Mouse (Mus musculus) neural tube, embryonic 15.5 days (tissue): Measurements from ENCODE around the gene Armc6. TPM values are rescaled to one million over a fixed set of nuclear protein-coding genes. Genes with fewer than 3 reads are reported as not detected.

Source experiments
- polyA plus RNA-seq: library from polyadenylated mRNA; unstranded; fragments of >200 nt; fragmentation: Nextera tagmentation; extraction: Ambion mirVana; gene quantifications from 2 replicates; pipeline ENCODE4 v1.2.1, GENCODE M21; 2015

Gene Armc6
- polyA plus RNA-seq, 1 experiment from 2014 or later: 112 TPM

Other genes with a start within 250 kb of the Armc6 start
- gene Gatad2a, start 238.1 kb downstream of the Armc6 start, polyA plus RNA-seq: 24.8 and 24.9 TPM in 2 replicates
- 63.3 and 65.6 TPM in 2 replicates for gene Mau2, start 191.7 kb downstream of the Armc6 start, polyA plus RNA-seq
- 57.2 and 57.5 TPM in 2 replicates for gene Sugp1, start 191.7 kb downstream of the Armc6 start, polyA plus RNA-seq
- gene Tm6sf2, start 161.5 kb downstream of the Armc6 start, polyA plus RNA-seq: 1.4 and 2.0 TPM in 2 replicates
- gene Hapln4, start 151.0 kb downstream of the Armc6 start, polyA plus RNA-seq: 1.5 and 1.6 TPM in 2 replicates
- gene Ncan, start 113.6 kb downstream of the Armc6 start, polyA plus RNA-seq: 160 and 169 TPM in 2 replicates
- gene Nr2c2ap, start 103.1 kb downstream of the Armc6 start, polyA plus RNA-seq: 47.2 and 49.0 TPM in 2 replicates
- gene Rfxank, start 95.3 kb downstream of the Armc6 start, polyA plus RNA-seq: 12.3 and 14.6 TPM in 2 replicates
- 60.8 and 62.6 TPM in 2 replicates for gene Borcs8, start 95.0 kb downstream of the Armc6 start, polyA plus RNA-seq
- gene Mef2b, start 94.8 kb downstream of the Armc6 start, polyA plus RNA-seq: 1.4 and 1.5 TPM in 2 replicates
- gene Tmem161a, start 62.1 kb downstream of the Armc6 start, polyA plus RNA-seq: 51.1 and 54.0 TPM in 2 replicates
- gene Slc25a42, start 22.2 kb downstream of the Armc6 start, polyA plus RNA-seq: 9.3 and 10.9 TPM in 2 replicates
- 77.3 and 80.5 TPM in 2 replicates for gene Sugp2, start 240 bp downstream of the Armc6 start, polyA plus RNA-seq
- gene Homer3, start 48.4 kb upstream of the Armc6 start, polyA plus RNA-seq: 22.7 and 30.1 TPM in 2 replicates
- gene Ddx49, start 68.0 kb upstream of the Armc6 start, polyA plus RNA-seq: 42.2 and 46.7 TPM in 2 replicates
- 299 and 314 TPM in 2 replicates for gene Cope, start 68.1 kb upstream of the Armc6 start, polyA plus RNA-seq
- gene Cers1, start 81.3 kb upstream of the Armc6 start, polyA plus RNA-seq: 35.5 and 42.4 TPM in 2 replicates
- 7.9 and 9.8 TPM in 2 replicates for gene Gdf1, start 95.4 kb upstream of the Armc6 start, polyA plus RNA-seq
- gene Upf1, start 118.8 kb upstream of the Armc6 start, polyA plus RNA-seq: 11.8 and 12.6 TPM in 2 replicates
- 3.1 and 6.4 TPM in 2 replicates for gene Comp, start 139.1 kb upstream of the Armc6 start, polyA plus RNA-seq
- 44.9 and 45.6 TPM in 2 replicates for gene Crtc1, start 205.1 kb upstream of the Armc6 start, polyA plus RNA-seq
- gene Klhl26, start 242.5 kb upstream of the Armc6 start, polyA plus RNA-seq: 33.3 and 35.0 TPM in 2 replicates